Mouse (Mus musculus): ENCODE results near the gene Ubxn6.

- no peak for TF ChIP-seq CTCF (conservative IDR thresholded peaks at IDR 0.05; ENCODE audit: low read length)
- no peak for TF ChIP-seq POU5F1 (IDR thresholded peaks at IDR 0.05; ENCODE audit: borderline replicate concordance, low read length)
- no peak for TF ChIP-seq NANOG (IDR thresholded peaks at IDR 0.05; ENCODE audit: borderline replicate concordance, low read length)
Measured at GRCm38 (mm10) chr17:56106981-56107380, 32.2 kb upstream of the Ubxn6 start.
